Mouse (Mus musculus): ENCODE measurements around the gene Gucy2g. TPM values are rescaled to one million over a fixed set of nuclear protein-coding genes. Genes with fewer than 3 reads are reported as not detected.

Gene Gucy2g
- polyA plus RNA-seq, 1 experiment from 2014 or later: 0.04 TPM

DNA sequence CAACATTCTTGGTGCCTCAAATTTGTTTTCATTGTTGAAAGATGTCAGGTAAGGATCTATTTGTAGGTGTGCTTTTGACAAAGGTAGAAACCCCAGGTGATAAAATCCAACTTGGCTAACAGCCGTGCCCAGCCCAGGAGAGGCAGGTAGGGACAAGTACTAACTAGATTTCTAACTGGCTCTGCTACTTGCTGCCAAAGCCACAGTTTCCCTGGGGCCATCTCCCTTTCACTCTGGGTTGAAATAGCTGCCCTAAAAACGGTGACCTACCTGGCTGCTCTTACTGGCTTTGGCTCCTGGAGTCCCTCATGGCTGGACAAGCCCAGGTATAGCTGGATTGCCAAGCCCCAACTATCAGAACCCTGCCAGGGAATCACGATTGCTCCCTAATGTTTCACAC lies 25.8 kb upstream of the Gucy2g start:
- Histone ChIP-seq H3K4me3 (ENCODE audit: low read length) (no peak overlapping the region), H3K4me2 (ENCODE audit: low read depth, low read length) (no peak overlapping the region), H3K9me3 (ENCODE audit: control insufficient read depth, low read length) (no peaks in the 10 kb centered on the region), H3K27me3 (replicated peaks; ENCODE audit: control insufficient read depth, insufficient read depth, low read length) (no peaks in the 10 kb centered on the region), H3K9ac (ENCODE audit: low read depth, low read length) (no peak overlapping the region), H3K36me3 (ENCODE audit: control insufficient read depth, insufficient read depth, low read length) (peaks cover 4% of the 10 kb centered on the region; the same call in 1 of the 2 replicates), H3K4me1 (ENCODE audit: control insufficient read depth, insufficient read depth, low read length) (peaks cover 38% of the 10 kb centered on the region), H3K27ac (ENCODE audit: low read length) (0 out of 2 replicates have a peak overlapping the region, but pooled peaks have one; percentile 0)
- WGBS: 83% methylated on average over 3 of the region's 3 CpGs
- no peak for ATAC-seq

DNA sequence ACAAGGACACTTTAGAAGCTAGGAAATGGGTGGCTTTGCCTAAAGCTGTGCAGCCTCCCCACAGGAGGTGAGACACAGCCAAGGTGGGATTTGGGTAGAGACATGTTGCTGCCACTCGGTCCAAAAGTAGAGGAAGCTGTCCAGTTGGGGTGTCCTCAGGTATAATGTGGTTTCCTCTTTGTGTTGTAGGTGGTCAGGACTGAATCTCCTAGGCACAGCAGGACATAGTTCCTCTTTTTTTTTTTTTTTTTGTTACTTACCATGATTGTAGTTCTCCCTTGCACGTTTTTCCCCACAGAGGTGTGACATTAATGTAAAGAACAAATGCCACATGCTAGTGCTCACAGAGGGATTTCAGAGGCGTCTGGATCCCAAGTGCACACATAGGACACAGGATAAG lies 24.2 kb upstream of the Gucy2g start:
- no peaks in the 10 kb centered on the region for H3K27me3 ChIP-seq (replicated peaks; ENCODE audit: control insufficient read depth, insufficient read depth, low read length)
- H3K9ac ChIP-seq (ENCODE audit: low read depth, low read length): no peak overlapping the region
- no peak overlapping the region for H3K4me3 ChIP-seq (ENCODE audit: low read length)
- H3K4me2 ChIP-seq (ENCODE audit: low read depth, low read length): no peak overlapping the region
- H3K27ac ChIP-seq (ENCODE audit: low read length): no peak overlapping the region
- WGBS: 72% methylated on average over 3 of the region's 3 CpGs
- no peaks in the 10 kb centered on the region for H3K9me3 ChIP-seq (ENCODE audit: control insufficient read depth, low read length)
- H3K4me1 ChIP-seq (ENCODE audit: control insufficient read depth, insufficient read depth, low read length): peaks cover 30% of the 10 kb centered on the region
- peaks cover 8% of the 10 kb centered on the region; the same call in 1 of the 2 replicates for H3K36me3 ChIP-seq (ENCODE audit: control insufficient read depth, insufficient read depth, low read length)
- ATAC-seq: no peak

DNA sequence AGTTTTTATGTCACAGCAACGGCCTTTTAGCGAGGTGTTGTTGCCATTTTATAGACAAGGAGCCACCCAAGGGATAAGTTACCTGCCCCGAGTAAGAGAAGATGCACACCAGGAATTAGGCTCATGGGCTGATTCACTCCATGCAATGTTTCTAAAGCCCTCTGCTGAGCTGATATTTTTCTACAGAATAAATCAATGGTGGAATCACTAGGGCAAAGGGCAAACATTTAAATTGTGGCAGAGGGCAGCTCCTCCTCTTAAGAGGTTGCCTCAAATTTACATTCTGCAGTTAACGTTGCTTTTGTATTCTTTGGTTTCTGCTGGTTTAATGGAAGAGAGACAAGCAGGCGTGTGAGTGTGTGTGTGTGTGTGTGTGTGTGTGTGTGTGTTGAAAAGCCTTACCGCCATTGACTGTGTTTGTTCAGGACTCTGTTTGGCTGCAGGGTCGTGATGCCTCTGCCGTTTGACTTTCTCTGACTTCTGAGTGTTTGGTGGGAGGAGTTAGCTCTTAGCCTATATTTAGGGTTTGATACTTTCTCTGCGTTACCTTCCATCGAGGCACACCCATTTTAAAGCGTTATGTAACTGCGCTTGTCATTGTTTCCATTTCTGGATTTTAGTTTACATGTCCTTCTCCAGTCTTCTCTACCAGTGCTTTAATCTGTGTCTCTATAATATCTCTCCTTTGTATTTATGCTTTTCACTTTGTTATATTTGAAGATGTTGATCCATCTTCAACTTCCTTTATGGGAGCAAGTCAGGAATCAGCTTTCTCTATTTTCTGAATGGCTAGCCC lies 19.6 kb upstream of the Gucy2g start:
- no peak overlapping the region for H3K4me3 ChIP-seq (ENCODE audit: low read length)
- peaks cover 16% of the 10 kb centered on the region; the same call in 1 of the 2 replicates for H3K4me1 ChIP-seq (ENCODE audit: control insufficient read depth, insufficient read depth, low read length)
- H3K9me3 ChIP-seq (ENCODE audit: control insufficient read depth, low read length): no peaks in the 10 kb centered on the region
- peak overlapping the region; percentile 33 for H3K4me2 ChIP-seq (ENCODE audit: low read depth, low read length)
- 0 out of 2 replicates have a peak, but pooled peaks cover 4% of the 10 kb centered on the region for H3K36me3 ChIP-seq (ENCODE audit: control insufficient read depth, insufficient read depth, low read length)
- ATAC-seq: no peak
- H3K9ac ChIP-seq (ENCODE audit: low read depth, low read length): no peak overlapping the region
- H3K27me3 ChIP-seq (replicated peaks; ENCODE audit: control insufficient read depth, insufficient read depth, low read length): no peaks in the 10 kb centered on the region
- H3K27ac ChIP-seq (ENCODE audit: low read length): peak overlapping the region; percentile 35; the same call in 1 of the 2 replicates
- WGBS: 47% methylated on average over 12 of the region's 12 CpGs

DNA sequence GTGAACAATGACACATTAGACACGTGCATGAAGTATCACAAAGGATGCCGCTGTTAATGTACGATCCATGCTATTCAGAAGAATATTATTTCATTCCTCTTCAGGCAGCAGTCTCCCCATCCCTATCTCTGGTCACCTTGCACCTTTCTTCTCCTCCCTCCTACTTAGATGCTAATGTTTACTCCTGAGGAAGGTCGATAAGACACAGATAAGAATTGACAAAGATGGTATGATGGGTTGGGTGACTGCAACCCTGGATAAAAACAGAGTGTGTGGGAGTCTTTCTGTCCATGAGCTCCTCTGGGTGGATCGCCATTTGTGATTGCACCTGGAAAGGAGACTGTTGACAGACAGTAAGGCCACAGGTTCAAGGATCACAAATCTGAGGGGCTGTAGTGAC lies 17.5 kb upstream of the Gucy2g start:
- no peak for ATAC-seq
- H3K36me3 ChIP-seq (ENCODE audit: control insufficient read depth, insufficient read depth, low read length): 0 out of 2 replicates have a peak, but pooled peaks cover 4% of the 10 kb centered on the region
- H3K9ac ChIP-seq (ENCODE audit: low read depth, low read length): no peak overlapping the region
- H3K27me3 ChIP-seq (replicated peaks; ENCODE audit: control insufficient read depth, insufficient read depth, low read length): no peaks in the 10 kb centered on the region
- peak overlapping the region; percentile 26 for H3K4me2 ChIP-seq (ENCODE audit: low read depth, low read length)
- H3K27ac ChIP-seq (ENCODE audit: low read length): peak overlapping the region; percentile 74
- peaks cover 13% of the 10 kb centered on the region; the same call in 1 of the 2 replicates for H3K4me1 ChIP-seq (ENCODE audit: control insufficient read depth, insufficient read depth, low read length)
- WGBS: 70% methylated on average over 5 of the region's 5 CpGs
- no peak overlapping the region for H3K4me3 ChIP-seq (ENCODE audit: low read length)
- no peaks in the 10 kb centered on the region for H3K9me3 ChIP-seq (ENCODE audit: control insufficient read depth, low read length)

DNA sequence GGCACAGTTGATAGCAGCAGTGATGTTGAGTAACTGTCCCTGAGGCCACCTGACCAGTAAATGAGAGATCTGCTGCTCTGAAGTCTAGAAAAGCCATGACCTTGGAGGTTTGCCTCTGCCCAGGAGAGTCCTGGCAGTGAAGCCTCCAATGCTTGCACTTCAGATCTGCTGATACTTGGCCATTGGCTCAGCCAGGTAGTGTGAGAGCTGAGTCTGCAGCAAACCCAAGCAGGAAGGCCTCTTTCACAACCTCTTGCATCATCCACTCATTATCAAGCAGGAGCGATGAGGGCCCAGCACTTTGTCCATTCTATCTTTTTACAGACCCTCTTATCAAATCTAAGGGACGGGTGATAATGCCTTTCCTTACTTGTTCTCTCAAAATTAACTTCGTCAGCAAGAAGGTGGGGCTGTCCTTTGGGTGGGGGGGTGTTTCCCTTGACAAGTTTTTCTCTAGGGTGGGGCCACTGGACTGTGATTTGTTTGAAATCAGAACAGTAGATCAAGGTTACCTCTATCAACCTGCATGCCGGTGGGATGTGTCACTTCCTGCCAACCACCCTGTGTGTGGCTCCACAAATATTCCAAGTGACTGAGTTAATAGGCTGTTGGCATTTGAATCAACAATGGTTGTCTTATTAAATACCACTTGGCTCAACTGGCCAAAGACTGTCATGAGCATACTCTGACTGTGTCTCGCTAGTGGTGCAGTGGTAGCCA lies 16.8 kb upstream of the Gucy2g start:
- H3K36me3 ChIP-seq (ENCODE audit: control insufficient read depth, insufficient read depth, low read length): 0 out of 2 replicates have a peak, but pooled peaks cover 4% of the 10 kb centered on the region
- no peaks in the 10 kb centered on the region for H3K9me3 ChIP-seq (ENCODE audit: control insufficient read depth, low read length)
- WGBS: 62% methylated on average over 5 of the region's 5 CpGs
- no peak overlapping the region for H3K9ac ChIP-seq (ENCODE audit: low read depth, low read length)
- no peaks in the 10 kb centered on the region for H3K27me3 ChIP-seq (replicated peaks; ENCODE audit: control insufficient read depth, insufficient read depth, low read length)
- peak; percentile 87 for ATAC-seq
- H3K27ac ChIP-seq (ENCODE audit: low read length): peak overlapping the region; percentile 83
- no peak overlapping the region for H3K4me3 ChIP-seq (ENCODE audit: low read length)
- peaks cover 13% of the 10 kb centered on the region; the same call in 1 of the 2 replicates for H3K4me1 ChIP-seq (ENCODE audit: control insufficient read depth, insufficient read depth, low read length)
- peak overlapping the region; percentile 26 for H3K4me2 ChIP-seq (ENCODE audit: low read depth, low read length)

DNA sequence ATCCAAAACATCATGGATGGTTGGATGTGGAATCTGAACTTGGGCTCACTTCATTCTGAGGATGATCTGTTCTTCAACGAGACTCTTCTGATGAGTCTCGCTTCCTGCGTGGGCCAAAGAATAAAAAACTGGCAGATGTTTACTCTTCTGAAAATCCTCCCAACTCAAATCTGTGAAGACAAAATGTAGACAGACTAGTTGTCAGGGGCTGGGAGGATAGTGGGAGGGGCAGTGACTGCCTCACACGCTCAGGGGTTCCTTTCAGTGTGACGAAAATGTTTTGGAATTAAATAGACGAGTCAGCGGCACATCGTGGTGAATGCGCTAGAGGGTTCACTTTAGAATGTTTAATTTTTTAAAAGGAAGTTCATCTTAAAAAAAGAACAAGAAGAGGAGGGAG lies 15.1 kb upstream of the Gucy2g start:
- ATAC-seq: no peak
- H3K36me3 ChIP-seq (ENCODE audit: control insufficient read depth, insufficient read depth, low read length): no peaks in the 10 kb centered on the region
- H3K27ac ChIP-seq (ENCODE audit: low read length): peak overlapping the region; percentile 83
- H3K9me3 ChIP-seq (ENCODE audit: control insufficient read depth, low read length): no peaks in the 10 kb centered on the region
- peak overlapping the region; percentile 6; the same call in 1 of the 2 replicates for H3K4me3 ChIP-seq (ENCODE audit: low read length)
- peaks cover 13% of the 10 kb centered on the region; the same call in 1 of the 2 replicates for H3K4me1 ChIP-seq (ENCODE audit: control insufficient read depth, insufficient read depth, low read length)
- WGBS: 70% methylated on average over 9 of the region's 9 CpGs
- no peaks in the 10 kb centered on the region for H3K27me3 ChIP-seq (replicated peaks; ENCODE audit: control insufficient read depth, insufficient read depth, low read length)
- H3K9ac ChIP-seq (ENCODE audit: low read depth, low read length): peak overlapping the region; percentile 46
- H3K4me2 ChIP-seq (ENCODE audit: low read depth, low read length): 0 out of 2 replicates have a peak overlapping the region, but pooled peaks have one; percentile 24

DNA sequence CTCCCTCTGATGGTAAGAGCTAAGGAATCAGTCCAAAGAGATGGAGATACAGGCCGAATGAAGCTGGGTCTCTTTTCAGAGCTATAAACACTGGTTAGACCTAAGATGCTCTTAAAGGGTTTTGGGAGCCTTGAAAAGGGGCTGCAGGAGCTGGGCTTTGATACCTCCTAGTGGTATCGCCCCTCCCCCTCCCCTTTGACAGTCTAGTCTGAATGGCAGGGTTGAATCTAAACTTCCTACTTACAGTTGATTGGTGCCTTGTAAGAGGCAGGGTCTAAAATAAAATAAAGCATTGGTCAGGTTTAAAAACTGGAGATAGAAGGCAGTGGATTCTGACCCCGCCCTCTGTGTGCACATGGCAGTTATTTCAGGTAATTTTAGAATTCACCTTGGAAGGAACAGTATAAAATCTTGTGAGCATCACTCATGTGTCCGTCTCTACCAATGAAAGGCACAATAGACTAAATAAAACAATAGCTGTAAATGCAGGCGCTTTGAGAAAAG lies 13.5 kb upstream of the Gucy2g start:
- Histone ChIP-seq H3K4me2 (ENCODE audit: low read depth, low read length) (peak overlapping the region; percentile 85), H3K4me3 (ENCODE audit: low read length) (peak overlapping the region; percentile 78), H3K27ac (ENCODE audit: low read length) (peak overlapping the region; percentile 97), H3K4me1 (ENCODE audit: control insufficient read depth, insufficient read depth, low read length) (peaks cover 4% of the 10 kb centered on the region; the same call in 1 of the 2 replicates), H3K36me3 (ENCODE audit: control insufficient read depth, insufficient read depth, low read length) (no peaks in the 10 kb centered on the region), H3K9me3 (ENCODE audit: control insufficient read depth, low read length) (no peaks in the 10 kb centered on the region), H3K27me3 (replicated peaks; ENCODE audit: control insufficient read depth, insufficient read depth, low read length) (no peaks in the 10 kb centered on the region), H3K9ac (ENCODE audit: low read depth, low read length) (peak overlapping the region; percentile 92)
- 11% methylated on average over 5 of the region's 5 CpGs for WGBS
- peak; percentile 32; the same call in 1 of the 2 replicates for ATAC-seq

DNA sequence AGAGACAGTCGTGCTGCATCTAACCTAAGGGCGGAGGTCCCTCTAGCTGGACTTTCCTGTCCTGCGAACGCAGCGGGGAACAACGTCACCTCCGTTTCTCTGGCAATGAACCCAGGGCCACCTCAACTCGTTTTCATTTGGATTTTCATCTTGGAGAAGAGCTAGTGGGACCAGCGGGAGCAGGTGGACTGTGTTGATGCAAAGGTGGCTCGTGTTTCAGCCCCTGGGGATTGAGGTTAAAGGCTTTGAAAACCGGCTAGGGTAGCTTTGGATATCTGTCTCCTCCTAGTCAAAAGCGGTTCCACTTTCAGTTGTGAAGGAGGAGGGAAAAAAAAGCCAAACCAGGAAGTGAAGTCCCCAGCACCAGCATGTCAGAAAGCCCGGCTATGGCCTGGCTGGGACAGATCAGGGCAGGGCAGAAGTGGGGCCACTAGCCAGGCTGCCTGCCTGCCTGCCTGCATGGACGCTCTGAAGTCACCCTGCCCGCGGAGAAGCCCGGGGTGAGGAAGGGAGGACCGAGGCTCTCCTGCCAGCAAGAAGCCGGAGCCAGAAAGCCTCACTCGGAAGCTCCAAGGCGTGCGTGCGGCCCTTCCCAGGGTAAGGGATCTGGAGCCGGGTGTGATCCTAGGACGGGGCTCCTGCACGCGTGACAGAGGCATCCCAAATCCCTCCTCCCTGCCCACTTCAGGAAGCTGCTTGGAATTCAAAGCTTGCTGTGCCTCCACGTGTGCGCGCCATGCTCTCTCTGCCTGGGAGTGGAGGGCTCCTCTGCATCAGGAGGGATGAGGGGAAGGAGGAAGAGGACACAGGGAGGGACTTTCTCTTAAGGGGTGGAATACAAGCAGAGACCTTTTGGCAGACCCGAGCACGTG lies 12.8 kb upstream of the Gucy2g start:
- Histone ChIP-seq H3K4me2 (ENCODE audit: low read depth, low read length) (peak overlapping the region; percentile 85), H3K36me3 (ENCODE audit: control insufficient read depth, insufficient read depth, low read length) (no peaks in the 10 kb centered on the region), H3K9me3 (ENCODE audit: control insufficient read depth, low read length) (no peaks in the 10 kb centered on the region), H3K27ac (ENCODE audit: low read length) (peak overlapping the region; percentile 97), H3K4me1 (ENCODE audit: control insufficient read depth, insufficient read depth, low read length) (peaks cover 3% of the 10 kb centered on the region; the same call in 1 of the 2 replicates), H3K4me3 (ENCODE audit: low read length) (peak overlapping the region; percentile 78), H3K9ac (ENCODE audit: low read depth, low read length) (peak overlapping the region; percentile 92), H3K27me3 (replicated peaks; ENCODE audit: control insufficient read depth, insufficient read depth, low read length) (no peaks in the 10 kb centered on the region)
- peak; percentile 52 for ATAC-seq
- under 1% methylated on average over 32 of the region's 32 CpGs for WGBS
